Mouse (Mus musculus): Measurements from ENCODE around the gene Cdc42se1.
A peak's percentile ranks its signal among the peaks of the same experiment; 100 is the strongest.

The Cdc42se1 gene

GRCm38 (mm10) chr3:95224295-95224694 lies 4.2 kb upstream of the Cdc42se1 start:
- DNase-seq (ENCODE audit: low spot score), result no peak

- DNase-seq (ENCODE audit: low spot score), result no peak
These were observed 1.3 kb upstream of the Cdc42se1 start for GRCm38 (mm10) chr3:95227214-95227613.

- DNase-seq (ENCODE audit: low spot score), result peak; percentile 48
These were observed 605 bp downstream of the Cdc42se1 start for GRCm38 (mm10) chr3:95228894-95229780.

- peak; percentile 32 for DNase-seq (ENCODE audit: low spot score)
These were observed 1.4 kb downstream of the Cdc42se1 start for GRCm38 (mm10) chr3:95229781-95230494.

GRCm38 (mm10) chr3:95230495-95231297 lies 2.2 kb downstream of the Cdc42se1 start:
- DNase-seq (ENCODE audit: low spot score), result no peak

GRCm38 (mm10) chr3:95231298-95232221 lies 3.0 kb downstream of the Cdc42se1 start, which contains the start of gene Mllt11:
Gene Mllt11, minus strand, starts transcription at chr3:95232171.
- DNase-seq (ENCODE audit: low spot score), result no peak

GRCm38 (mm10) chr3:95232771-95233170 lies 4.2 kb downstream of the Cdc42se1 start:
- DNase-seq (ENCODE audit: low spot score), result no peak

GRCm38 (mm10) chr3:95233303-95233980 lies 4.9 kb downstream of the Cdc42se1 start:
- DNase-seq (ENCODE audit: low spot score), result no peak

- DNase-seq (ENCODE audit: low spot score), result no peak
These were observed 7.1 kb downstream of the Cdc42se1 start for GRCm38 (mm10) chr3:95235386-95236301.

GRCm38 (mm10) chr3:95237541-95238099 lies 9.1 kb downstream of the Cdc42se1 start:
- no peak for DNase-seq (ENCODE audit: low spot score)

GRCm38 (mm10) chr3:95239022-95239421 lies 10.5 kb downstream of the Cdc42se1 start:
- DNase-seq (ENCODE audit: low spot score), result no peak

GRCm38 (mm10) chr3:95239971-95240370 lies 11.4 kb downstream of the Cdc42se1 start:
- no peak for DNase-seq (ENCODE audit: low spot score)

GRCm38 (mm10) chr3:95240900-95241299 lies 12.4 kb downstream of the Cdc42se1 start:
- peak; percentile 39 for DNase-seq (ENCODE audit: low spot score)

GRCm38 (mm10) chr3:95241498-95241897 lies 13.0 kb downstream of the Cdc42se1 start, which contains the start of gene Gm128:
Gene Gm128, minus strand, starts transcription at chr3:95241598.
- DNase-seq (ENCODE audit: low spot score), result no peak

- DNase-seq (ENCODE audit: low spot score), result no peak
These were observed 14.6 kb downstream of the Cdc42se1 start for GRCm38 (mm10) chr3:95243086-95243485.

GRCm38 (mm10) chr3:95246465-95247231 lies 18.1 kb downstream of the Cdc42se1 start:
- DNase-seq (ENCODE audit: low spot score), result peak; percentile 85

- DNase-seq (ENCODE audit: low spot score), result no peak
These were observed 19.3 kb downstream of the Cdc42se1 start for GRCm38 (mm10) chr3:95247660-95248336.

- no peak for DNase-seq (ENCODE audit: low spot score)
These were observed 21.8 kb downstream of the Cdc42se1 start for GRCm38 (mm10) chr3:95250361-95250760.

Data from testis, postnatal 14 days (tissue).